Mouse (Mus musculus): ENCODE measurements at regions not wholly inside any gene's neighbourhood (a gene's known extent, or its start where the extent isn't known, plus 50 kb on each side); places are given as distances from the start of the nearest gene placed in this dataset.

DNA sequence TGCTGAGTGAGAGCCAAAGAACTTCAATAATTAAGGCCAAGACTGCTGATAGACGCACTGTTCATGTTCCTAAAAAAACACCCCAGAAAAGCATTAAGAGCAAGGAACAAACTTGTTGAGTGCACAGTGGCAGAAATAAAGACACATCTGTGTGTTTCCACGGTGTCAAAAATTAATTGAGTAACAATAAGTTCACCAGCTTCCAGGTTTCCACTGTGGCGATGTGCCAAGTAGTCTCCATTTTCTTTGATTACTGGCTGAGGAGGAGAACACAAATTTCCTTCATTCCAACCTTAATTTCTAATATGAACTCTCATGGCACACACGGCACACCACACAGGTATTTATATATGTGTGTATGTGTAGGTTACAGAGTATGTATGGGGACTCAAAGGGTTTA is 54.3 kb upstream of the Lrpap1 start:
- TF ChIP-seq CTCF (IDR thresholded peaks at IDR 0.05; ENCODE audit: low read depth): no peak
- Histone ChIP-seq H3K9ac (ENCODE audit: low read depth, low read length) (no peak overlapping the region), H3K4me2 (replicated peaks; ENCODE audit: low read depth) (no peak overlapping the region), H3K9me3 (ENCODE audit: control insufficient read depth) (no peaks in the 10 kb centered on the region), H3K4me3 (ENCODE audit: low read depth, low read length) (no peak overlapping the region), H3K36me3 (ENCODE audit: control insufficient read depth, insufficient read depth) (no peaks in the 10 kb centered on the region), H3K27ac (ENCODE audit: low read depth, low read length) (no peak overlapping the region), H3K27me3 (replicated peaks; ENCODE audit: control insufficient read depth, insufficient read depth, low read length) (no peaks in the 10 kb centered on the region), H3K4me1 (replicated peaks; ENCODE audit: control insufficient read depth, insufficient read depth, low read length) (no peaks in the 10 kb centered on the region)
- no peak for ATAC-seq
- 85% methylated on average over 4 of the region's 4 CpGs for WGBS

DNA sequence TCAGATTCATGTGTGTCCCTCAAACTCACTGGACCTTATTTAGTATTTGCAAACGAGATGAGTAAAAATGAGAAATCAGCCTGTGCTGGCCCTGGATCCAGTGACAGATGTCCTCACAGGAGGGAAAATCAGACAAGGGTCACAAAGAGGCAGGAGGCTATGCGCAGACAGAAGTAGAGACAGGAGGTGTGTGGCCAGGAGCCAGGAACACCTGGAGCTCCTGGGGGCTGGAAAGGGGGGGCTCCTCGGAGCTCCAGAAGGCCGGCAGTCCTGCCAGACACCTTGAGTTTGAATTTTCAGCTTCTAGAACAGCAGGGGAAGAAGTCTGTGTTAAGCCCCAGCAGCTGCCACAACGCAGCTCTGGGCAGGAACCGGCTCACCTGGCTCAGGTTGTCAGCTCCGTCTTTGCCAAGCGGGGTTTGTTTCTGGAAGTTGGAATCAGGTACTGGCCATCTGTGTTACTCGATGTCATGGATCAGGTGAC is 53.7 kb upstream of the Lrpap1 start:
- no peaks in the 10 kb centered on the region for H3K4me1 ChIP-seq (replicated peaks; ENCODE audit: control insufficient read depth, insufficient read depth, low read length)
- no peak for ATAC-seq
- no peak overlapping the region for H3K4me2 ChIP-seq (replicated peaks; ENCODE audit: low read depth)
- TF ChIP-seq CTCF (IDR thresholded peaks at IDR 0.05; ENCODE audit: low read depth): no peak
- H3K4me3 ChIP-seq (ENCODE audit: low read depth, low read length): no peak overlapping the region
- H3K27ac ChIP-seq (ENCODE audit: low read depth, low read length): no peak overlapping the region
- no peaks in the 10 kb centered on the region for H3K9me3 ChIP-seq (ENCODE audit: control insufficient read depth)
- H3K27me3 ChIP-seq (replicated peaks; ENCODE audit: control insufficient read depth, insufficient read depth, low read length): no peaks in the 10 kb centered on the region
- H3K36me3 ChIP-seq (ENCODE audit: control insufficient read depth, insufficient read depth): no peaks in the 10 kb centered on the region
- H3K9ac ChIP-seq (ENCODE audit: low read depth, low read length): 0 out of 2 replicates have a peak overlapping the region, but pooled peaks have one; percentile 3
- WGBS: 59% methylated on average over 9 of the region's 9 CpGs

DNA sequence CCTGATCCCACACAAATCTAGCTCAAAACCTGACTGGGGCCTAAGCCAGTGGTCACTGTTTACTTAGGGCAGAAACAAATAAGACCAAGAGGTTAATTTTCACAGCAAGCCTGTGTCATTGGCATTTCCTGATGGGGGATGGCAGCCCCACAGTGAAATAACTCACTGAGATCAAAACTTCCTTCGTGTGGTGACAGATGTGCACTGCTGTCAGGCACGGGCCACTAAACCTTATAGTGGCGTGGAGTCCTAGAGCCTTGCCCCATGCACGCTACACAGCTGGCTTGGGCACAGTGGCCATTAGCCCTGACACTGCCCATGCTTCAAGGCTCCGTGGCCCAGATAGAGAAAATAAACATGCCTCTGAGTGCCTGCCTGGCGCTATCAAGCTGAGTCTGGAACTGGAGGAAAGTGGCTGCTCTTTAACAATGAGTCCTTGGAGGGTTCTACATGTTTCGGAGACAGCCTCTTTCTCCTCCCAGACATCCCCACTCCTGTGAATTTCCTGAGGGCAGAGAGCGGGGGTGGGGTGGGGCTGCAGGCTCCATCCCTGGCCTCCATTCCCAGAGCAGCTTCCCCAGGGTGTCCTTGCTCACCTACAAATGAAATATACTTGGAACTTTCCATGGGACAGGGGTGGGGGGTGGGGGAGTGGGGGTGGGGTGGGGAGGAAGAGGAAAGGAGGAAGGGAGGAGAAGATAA is 52.9 kb upstream of the Lrpap1 start:
- H3K27ac ChIP-seq (ENCODE audit: low read depth, low read length): no peak overlapping the region
- no peak for ATAC-seq
- no peak for TF ChIP-seq CTCF (IDR thresholded peaks at IDR 0.05; ENCODE audit: low read depth)
- no peaks in the 10 kb centered on the region for H3K9me3 ChIP-seq (ENCODE audit: control insufficient read depth)
- no peaks in the 10 kb centered on the region for H3K36me3 ChIP-seq (ENCODE audit: control insufficient read depth, insufficient read depth)
- H3K27me3 ChIP-seq (replicated peaks; ENCODE audit: control insufficient read depth, insufficient read depth, low read length): no peaks in the 10 kb centered on the region
- no peak overlapping the region for H3K4me2 ChIP-seq (replicated peaks; ENCODE audit: low read depth)
- H3K4me3 ChIP-seq (ENCODE audit: low read depth, low read length): no peak overlapping the region
- H3K4me1 ChIP-seq (replicated peaks; ENCODE audit: control insufficient read depth, insufficient read depth, low read length): no peaks in the 10 kb centered on the region
- WGBS: 34% methylated on average over 8 of the region's 8 CpGs
- H3K9ac ChIP-seq (ENCODE audit: low read depth, low read length): no peak overlapping the region

DNA sequence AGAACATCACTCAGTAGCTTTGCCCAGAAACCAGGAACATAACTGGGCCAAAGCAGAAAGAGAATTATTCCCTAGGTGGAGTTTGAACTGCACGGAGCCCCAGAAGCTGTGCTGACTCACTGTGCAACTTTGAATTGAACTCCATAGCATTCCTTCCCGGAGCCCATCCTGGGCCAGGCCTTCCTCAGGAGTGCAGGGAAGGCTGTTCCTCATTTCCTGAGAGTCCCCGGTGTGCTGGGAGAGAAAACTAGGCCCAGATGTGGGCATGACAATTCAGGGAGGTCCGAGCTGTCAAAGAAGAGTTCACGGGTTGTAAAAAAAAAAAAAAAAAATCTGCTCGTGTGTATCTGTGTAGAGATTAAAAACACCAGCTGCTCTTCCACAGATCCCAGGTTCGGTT is 50.8 kb upstream of the Lrpap1 start:
- H3K4me3 ChIP-seq (ENCODE audit: low read depth, low read length): no peak overlapping the region
- H3K9me3 ChIP-seq (ENCODE audit: control insufficient read depth): no peaks in the 10 kb centered on the region
- 58% methylated on average over 7 of the region's 7 CpGs for WGBS
- TF ChIP-seq CTCF (IDR thresholded peaks at IDR 0.05; ENCODE audit: low read depth): no peak
- ATAC-seq: no peak
- H3K4me2 ChIP-seq (replicated peaks; ENCODE audit: low read depth): no peak overlapping the region
- no peaks in the 10 kb centered on the region for H3K4me1 ChIP-seq (replicated peaks; ENCODE audit: control insufficient read depth, insufficient read depth, low read length)
- H3K27ac ChIP-seq (ENCODE audit: low read depth, low read length): no peak overlapping the region
- no peaks in the 10 kb centered on the region for H3K27me3 ChIP-seq (replicated peaks; ENCODE audit: control insufficient read depth, insufficient read depth, low read length)
- no peaks in the 10 kb centered on the region for H3K36me3 ChIP-seq (ENCODE audit: control insufficient read depth, insufficient read depth)
- no peak overlapping the region for H3K9ac ChIP-seq (ENCODE audit: low read depth, low read length)

DNA sequence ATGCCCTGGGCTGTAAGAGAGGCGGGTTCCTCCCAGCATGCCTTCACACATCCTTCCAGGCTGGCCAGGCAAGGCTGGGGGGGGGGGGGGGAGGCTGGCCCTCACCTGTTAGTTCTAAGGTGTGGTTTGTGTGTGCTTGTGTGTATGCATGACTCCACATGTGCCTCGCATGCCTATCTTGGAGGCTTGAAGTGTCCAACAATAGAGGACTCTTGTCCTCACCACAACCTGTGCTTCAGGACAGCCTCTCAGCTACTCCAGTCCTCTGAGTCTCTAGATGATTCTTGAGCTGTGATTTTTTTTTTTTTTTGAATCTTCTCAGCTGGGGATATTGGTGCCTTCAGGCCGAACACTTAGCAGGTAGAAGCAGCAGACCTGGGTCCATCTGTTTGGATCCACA is 50.2 kb upstream of the Lrpap1 start:
- H3K9me3 ChIP-seq (ENCODE audit: control insufficient read depth): no peaks in the 10 kb centered on the region
- H3K4me2 ChIP-seq (replicated peaks; ENCODE audit: low read depth): no peak overlapping the region
- no peaks in the 10 kb centered on the region for H3K27me3 ChIP-seq (replicated peaks; ENCODE audit: control insufficient read depth, insufficient read depth, low read length)
- H3K36me3 ChIP-seq (ENCODE audit: control insufficient read depth, insufficient read depth): no peaks in the 10 kb centered on the region
- H3K4me1 ChIP-seq (replicated peaks; ENCODE audit: control insufficient read depth, insufficient read depth, low read length): no peaks in the 10 kb centered on the region
- WGBS: 80% methylated on average over 3 of the region's 3 CpGs
- ATAC-seq: no peak
- no peak overlapping the region for H3K9ac ChIP-seq (ENCODE audit: low read depth, low read length)
- no peak overlapping the region for H3K27ac ChIP-seq (ENCODE audit: low read depth, low read length)
- no peak overlapping the region for H3K4me3 ChIP-seq (ENCODE audit: low read depth, low read length)
- TF ChIP-seq CTCF (IDR thresholded peaks at IDR 0.05; ENCODE audit: low read depth): no peak

All from intestine, postnatal 0 days (tissue).